Mouse (Mus musculus) thymus, postnatal 36 days (tissue): ENCODE measurements around the gene Gm49776.

Source experiments
- DNase-seq, 2 experiments: peaks; one replicate each; pipeline ENCODE4 v3.0.0; 2022; ENCODE audit warnings: mixed read lengths in 2 of 2

Gm49776 gene

GRCm38 (mm10) chr16:18233919-18234670 lies 24.0 kb downstream of the Gm49776 start:
- DNase-seq = no peak

- DNase-seq = peak; percentile 43 to 65
Observed at GRCm38 (mm10) chr16:18233451-18233850, 24.7 kb downstream of the Gm49776 start.

GRCm38 (mm10) chr16:18231451-18231850 lies 26.7 kb downstream of the Gm49776 start:
- DNase-seq = no peak

GRCm38 (mm10) chr16:18231047-18231446 lies 27.1 kb downstream of the Gm49776 start:
- DNase-seq = peak in 1 of 2 experiments; percentile 57

GRCm38 (mm10) chr16:18230617-18231016 lies 27.5 kb downstream of the Gm49776 start:
- no peak for DNase-seq

GRCm38 (mm10) chr16:18229622-18230021 lies 28.5 kb downstream of the Gm49776 start:
- no peak for DNase-seq

- DNase-seq = no peak
Observed at GRCm38 (mm10) chr16:18228856-18229255, 29.3 kb downstream of the Gm49776 start.

- no peak for DNase-seq
Observed at GRCm38 (mm10) chr16:18227897-18228422, 30.2 kb downstream of the Gm49776 start.

GRCm38 (mm10) chr16:18227187-18227586 lies 30.9 kb downstream of the Gm49776 start:
- DNase-seq = no peak

- no peak for DNase-seq
Observed at GRCm38 (mm10) chr16:18222188-18222587, 35.9 kb downstream of the Gm49776 start.

GRCm38 (mm10) chr16:18221543-18221898 lies 36.6 kb downstream of the Gm49776 start:
- DNase-seq = peak in 1 of 2 experiments; percentile 51

GRCm38 (mm10) chr16:18220856-18221542 lies 37.1 kb downstream of the Gm49776 start:
- no peak for DNase-seq

- DNase-seq = peak in 1 of 2 experiments; percentile 72
Observed at GRCm38 (mm10) chr16:18220001-18220400, 38.1 kb downstream of the Gm49776 start.

GRCm38 (mm10) chr16:18218580-18218996 lies 39.5 kb downstream of the Gm49776 start:
- DNase-seq = no peak

GRCm38 (mm10) chr16:18217579-18217978 lies 40.5 kb downstream of the Gm49776 start, which contains the start of gene Ccdc188:
TSS of gene Ccdc188 (plus strand) at chr16:18217879.
- DNase-seq = no peak

GRCm38 (mm10) chr16:18214858-18215257 lies 43.3 kb downstream of the Gm49776 start:
- no peak for DNase-seq

GRCm38 (mm10) chr16:18213689-18214088 lies 44.4 kb downstream of the Gm49776 start:
- no peak for DNase-seq

GRCm38 (mm10) chr16:18211417-18212171 lies 46.5 kb downstream of the Gm49776 start:
- peak; percentile 79 to 84 for DNase-seq

GRCm38 (mm10) chr16:18210701-18211416 lies 47.3 kb downstream of the Gm49776 start:
- peak in 1 of 2 experiments; percentile 55 for DNase-seq

GRCm38 (mm10) chr16:18203430-18204091 lies 54.6 kb downstream of the Gm49776 start:
- no peak for DNase-seq

GRCm38 (mm10) chr16:18202061-18202460 lies 56.1 kb downstream of the Gm49776 start:
- DNase-seq = no peak

GRCm38 (mm10) chr16:18201620-18202019 lies 56.5 kb downstream of the Gm49776 start:
- no peak for DNase-seq
